ENCODE assay signal across 13 mouse cellular contexts in the genomic region with DNA sequence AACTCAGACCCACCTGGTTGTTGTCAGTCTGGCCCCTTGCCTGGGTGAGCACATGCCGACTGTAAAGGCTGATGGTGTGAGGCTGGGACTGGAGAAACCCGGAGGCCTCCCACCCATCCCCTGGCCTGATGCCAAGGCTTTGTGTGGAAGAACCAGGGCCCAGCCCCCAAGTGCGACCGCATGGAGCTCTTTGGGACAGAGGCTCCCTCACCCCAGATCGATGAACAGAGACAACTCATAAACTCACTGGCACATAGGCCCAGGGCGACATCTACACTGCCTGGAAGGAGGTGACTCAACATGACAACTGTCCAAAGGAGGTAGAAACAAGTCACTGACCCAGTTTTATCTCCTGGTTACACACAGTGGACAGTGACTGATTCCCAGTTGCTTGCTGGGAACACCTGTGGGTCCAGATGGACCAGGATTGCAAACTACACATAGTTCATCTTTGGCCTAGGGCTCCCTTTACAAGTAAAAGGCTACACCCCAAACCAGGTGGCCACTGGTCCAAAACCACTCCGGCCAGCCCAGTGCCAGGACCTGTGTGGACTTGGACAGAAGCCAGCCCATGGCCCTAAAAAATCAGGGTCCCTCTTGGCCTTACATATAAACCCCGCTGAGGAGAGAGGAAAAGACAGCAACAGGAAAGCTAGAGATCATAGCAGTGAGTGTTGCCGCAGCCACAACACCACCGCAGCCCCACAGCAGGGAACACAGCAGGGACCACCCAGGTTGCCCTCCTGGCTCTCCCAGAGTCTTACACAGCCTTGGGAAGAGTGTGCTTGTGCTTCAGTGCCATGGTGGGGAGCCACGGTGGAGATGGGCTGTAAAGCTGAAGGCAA.
DNase-seq lines count a peak whose midpoint lies in the region; ATAC-seq lines count a peak whose summit lies in the region.
"Had no signal": no experiment of that assay in that cellular context is flagged by ENCODE, and none has a peak within 500 bp of the region (broad histone marks: within the 10 kb centered on the region; RNA-seq: fewer than 3 reads in every experiment).

No protein-coding gene starts in this region.

- no peak overlapping the region for H3K9ac ChIP-seq in embryonic facial prominence, embryonic 12.5 days
- H3K9ac ChIP-seq: heart, embryonic 12.5 days; liver, embryonic 12.5 days; midbrain, embryonic 12.5 days had no signal

- H3K4me1 ChIP-seq in embryonic facial prominence, embryonic 12.5 days, result peaks cover 14% of the 10 kb centered on the region; the same call in 1 of the 2 replicates
- H3K4me1 ChIP-seq in embryonic facial prominence, embryonic 10.5 days, result peaks cover 41% of the 10 kb centered on the region

- 61% methylated on average over 11 of the region's 11 CpGs for WGBS in embryonic facial prominence, embryonic 12.5 days
- 75% methylated on average over 11 of the region's 11 CpGs for WGBS in embryonic facial prominence, embryonic 10.5 days

- H3K9me3 ChIP-seq in embryonic facial prominence, embryonic 12.5 days, result no peaks in the 10 kb centered on the region
- H3K9me3 ChIP-seq in embryonic facial prominence, embryonic 10.5 days, result no peaks in the 10 kb centered on the region
- H3K9me3 ChIP-seq: heart, embryonic 12.5 days; liver, embryonic 12.5 days; midbrain, embryonic 12.5 days had no signal

- no peak for DNase-seq in embryonic facial prominence, embryonic 10.5 days (ENCODE audit: low spot score)
- DNase-seq in kidney, postnatal 14 days, result peak; percentile 32
- DNase-seq in kidney, postnatal 25 days, result no peak
- DNase-seq in urinary bladder, postnatal 4 days (ENCODE audit: low spot score in 2 of 2), result peak; percentile 38 to 67
- no peak for DNase-seq in urinary bladder, postnatal 10 days (ENCODE audit: low spot score)
- DNase-seq in layer of hippocampus, postnatal 36 days, result no peak
- no peak for DNase-seq in embryo, embryonic 9.5 days (ENCODE audit: extremely low spot score)
- DNase-seq: kidney, adult 9 months had no signal

- H3K4me2 ChIP-seq in embryonic facial prominence, embryonic 12.5 days (replicated peaks), result no peak overlapping the region
- H3K4me2 ChIP-seq: heart, embryonic 12.5 days; liver, embryonic 12.5 days; midbrain, embryonic 12.5 days had no signal

- H3K4me3 ChIP-seq in embryonic facial prominence, embryonic 12.5 days, result no peak overlapping the region
- no peak overlapping the region for H3K4me3 ChIP-seq in embryonic facial prominence, embryonic 10.5 days
- H3K4me3 ChIP-seq: heart, embryonic 12.5 days; liver, embryonic 12.5 days; midbrain, embryonic 12.5 days had no signal

- ATAC-seq in embryonic facial prominence, embryonic 12.5 days (ENCODE audit: insufficient number of reproducible peaks, insufficient read depth, low FRiP score, low TSS enrichment), result 0 out of 2 replicates have a peak, but pooled peaks have one; percentile 9
- ATAC-seq: liver, embryonic 12.5 days; Patski had no signal

- H3K27me3 ChIP-seq in embryonic facial prominence, embryonic 12.5 days, result no peaks in the 10 kb centered on the region
- H3K27me3 ChIP-seq in embryonic facial prominence, embryonic 10.5 days (replicated peaks; ENCODE audit: low read depth, poor library complexity, severe bottlenecking), result no peaks in the 10 kb centered on the region
- H3K27me3 ChIP-seq: heart, embryonic 12.5 days; liver, embryonic 12.5 days; midbrain, embryonic 12.5 days; Patski had no signal

- no peak overlapping the region for H3K27ac ChIP-seq in embryonic facial prominence, embryonic 12.5 days
- no peak overlapping the region; the same call in 1 of the 2 replicates for H3K27ac ChIP-seq in embryonic facial prominence, embryonic 10.5 days (replicated peaks)
- H3K27ac ChIP-seq: liver, embryonic 12.5 days; midbrain, embryonic 12.5 days had no signal

- H3K36me3 ChIP-seq in embryonic facial prominence, embryonic 12.5 days, result no peaks in the 10 kb centered on the region
- no peaks in the 10 kb centered on the region for H3K36me3 ChIP-seq in embryonic facial prominence, embryonic 10.5 days (replicated peaks)
- H3K36me3 ChIP-seq: heart, embryonic 12.5 days; liver, embryonic 12.5 days; midbrain, embryonic 12.5 days had no signal

Comparison
In these comparisons a context has a peak if more than half of its experiments do, and no peak if none do; other contexts are left out.
1. DNase-seq: peak in kidney, postnatal 14 days (single experiment) and urinary bladder, postnatal 4 days (2 of 2); none in embryonic facial prominence, embryonic 10.5 days (single experiment), kidney, postnatal 25 days (0 of 2), urinary bladder, postnatal 10 days (single experiment), layer of hippocampus, postnatal 36 days (0 of 2) and embryo, embryonic 9.5 days (single experiment).